Mouse (Mus musculus): ENCODE measurements around the gene Gm4763. TPM values are rescaled to one million over a fixed set of nuclear protein-coding genes. Genes with fewer than 3 reads are reported as not detected.

Gm4763 gene
- not detected in 2 replicates for polyA plus RNA-seq (2012; rRNA removed)

DNA sequence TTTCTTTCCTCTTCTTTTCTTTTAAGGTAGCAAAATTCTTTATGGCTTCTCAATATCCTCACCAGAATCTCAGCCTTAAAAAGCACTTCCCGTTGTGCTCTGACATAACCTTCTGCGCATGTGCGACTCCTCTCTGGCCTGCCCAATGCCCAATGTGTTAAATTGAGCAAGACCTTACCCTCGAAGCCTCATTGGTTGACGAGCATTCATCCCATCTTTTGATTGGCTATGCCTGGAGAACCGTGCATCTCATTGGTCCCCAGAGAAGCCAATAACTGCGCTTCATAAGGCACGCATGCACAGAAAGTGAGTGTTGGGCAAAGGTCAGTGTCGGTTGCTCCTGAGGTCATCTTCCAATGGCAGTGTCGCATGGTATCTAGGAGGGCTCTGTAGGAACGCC is at the start of gene Gm4763:
TSS of gene Gm4763 (minus strand) at position 101 of the 400 bp plus-strand sequence.

DNA sequence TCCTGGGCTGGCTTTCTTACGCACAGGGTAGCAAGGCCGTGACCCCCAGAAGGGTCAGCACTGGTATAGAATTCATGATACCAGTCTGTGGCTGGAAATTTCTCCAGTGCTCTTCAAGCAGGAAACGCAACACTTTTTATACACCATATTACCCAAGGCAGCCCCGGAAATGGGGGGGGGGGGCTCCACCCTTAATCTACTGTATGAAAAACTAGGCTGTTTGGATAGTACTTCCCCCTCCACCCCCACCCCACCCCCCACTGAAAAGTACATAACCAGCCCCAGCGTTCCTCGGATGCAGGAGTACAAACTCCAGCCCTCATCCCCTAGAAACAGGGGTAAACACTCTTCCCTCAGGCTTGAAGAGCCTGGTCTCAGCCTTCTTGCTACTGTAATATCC is 33.5 kb upstream of the Gm4763 start, which contains the start of gene Cd177:
TSS of gene Cd177 (minus strand) at position 101 of the 400 bp plus-strand sequence.

DNA sequence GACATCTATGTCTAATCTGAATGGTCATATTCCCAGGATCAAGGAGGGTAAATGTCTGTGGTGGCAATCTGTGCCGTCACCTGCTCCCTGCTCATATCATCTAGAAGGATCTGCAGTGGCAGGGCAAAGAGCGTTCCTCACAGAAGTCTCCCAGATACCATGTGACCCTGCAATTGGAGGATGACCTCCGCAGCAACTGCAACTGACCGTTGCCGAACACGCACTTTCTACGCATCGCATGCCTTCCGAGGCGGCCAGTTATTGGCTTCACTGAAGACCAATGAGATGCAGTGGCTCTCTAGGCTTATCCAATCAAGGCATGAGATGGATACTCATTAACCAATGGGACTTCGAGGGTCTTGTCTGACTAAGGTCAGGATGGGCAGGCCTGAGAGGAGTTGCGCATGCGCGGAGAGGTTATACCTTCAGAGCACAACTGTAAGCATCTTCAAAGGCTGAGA is 17.8 kb downstream of the Gm4763 start, which contains the start of gene BC049730:
TSS of gene BC049730 (plus strand) at position 411 of the 461 bp plus-strand sequence.

DNA sequence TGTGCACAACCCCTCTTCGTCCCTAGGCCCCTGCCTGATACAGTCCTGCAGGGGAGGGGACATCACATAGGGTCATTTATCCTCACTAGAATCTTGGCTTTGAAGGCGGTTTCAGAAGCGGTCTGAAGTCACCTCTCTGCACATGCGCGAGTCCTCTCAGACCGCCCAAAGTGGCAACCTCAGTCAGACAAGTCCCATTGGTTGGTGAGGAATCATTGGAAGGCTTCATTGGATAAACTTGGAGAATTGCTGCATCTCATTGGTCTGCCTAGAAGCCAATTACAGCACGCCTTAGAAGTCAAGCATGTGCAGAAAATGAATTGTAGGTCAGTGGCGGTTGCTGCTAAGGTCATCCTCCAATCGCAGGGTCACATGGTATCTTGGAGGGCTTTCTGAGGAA is 50.1 kb downstream of the Gm4763 start, which contains the start of gene Tex101:
TSS of gene Tex101 (minus strand) at position 101 of the 400 bp plus-strand sequence.

Other genes with a start within 250 kb of the Gm4763 start
- gene Cadm4, start 244.9 kb downstream of the Gm4763 start, polyA plus RNA-seq (2012; rRNA removed): 219 and 267 TPM in 2 replicates
- gene Zfp428, start 219.9 kb downstream of the Gm4763 start, polyA plus RNA-seq (2012; rRNA removed): 237 and 300 TPM in 2 replicates
- gene AC161166.1, start 214.5 kb downstream of the Gm4763 start, polyA plus RNA-seq (2012; rRNA removed): not detected in 2 replicates
- gene Irgq, start 196.2 kb downstream of the Gm4763 start, polyA plus RNA-seq (2012; rRNA removed): 40.1 and 42.5 TPM in 2 replicates
- 0.15 and 0.32 TPM in 2 replicates for gene Pinlyp, start 180.8 kb downstream of the Gm4763 start, polyA plus RNA-seq (2012; rRNA removed)
- 87.2 and 95.1 TPM in 2 replicates for gene Xrcc1, start 180.6 kb downstream of the Gm4763 start, polyA plus RNA-seq (2012; rRNA removed)
- 15.3 and 15.7 TPM in 2 replicates for gene Ethe1, start 139.4 kb downstream of the Gm4763 start, polyA plus RNA-seq (2012; rRNA removed)
- gene Zfp575, start 139.3 kb downstream of the Gm4763 start, polyA plus RNA-seq (2012; rRNA removed): 4.1 and 5.7 TPM in 2 replicates
- 0.17 and 0.85 TPM in 2 replicates for gene Phldb3, start 116.1 kb downstream of the Gm4763 start, polyA plus RNA-seq (2012; rRNA removed)
- 0.15 and 2.2 TPM in 2 replicates for gene Lypd3, start 90.4 kb downstream of the Gm4763 start, polyA plus RNA-seq (2012; rRNA removed)
- not detected in 2 replicates for gene Tex101, start 50.2 kb downstream of the Gm4763 start, polyA plus RNA-seq (2012; rRNA removed)
- not detected in 2 replicates for gene BC049730, start 17.7 kb downstream of the Gm4763 start, polyA plus RNA-seq (2012; rRNA removed)
- gene Cd177, start 33.4 kb upstream of the Gm4763 start, polyA plus RNA-seq (2012; rRNA removed): 0.20 and 0.22 TPM in 2 replicates
- 0.14 and 0.45 TPM in 2 replicates for gene Ceacam10, start 50.3 kb upstream of the Gm4763 start, polyA plus RNA-seq (2012; rRNA removed)
- gene Gm9844, start 135.3 kb upstream of the Gm4763 start, polyA plus RNA-seq (2012; rRNA removed): 33.7 and 39.2 TPM in 2 replicates
- 0.05 TPM in 1 of 2 replicates, not detected in the other for gene Lypd4, start 143.0 kb upstream of the Gm4763 start, polyA plus RNA-seq (2012; rRNA removed)
- gene Dmrtc2, start 143.1 kb upstream of the Gm4763 start, polyA plus RNA-seq (2012; rRNA removed): 0.08 and 0.16 TPM in 2 replicates
- gene Rps19, start 157.5 kb upstream of the Gm4763 start, polyA plus RNA-seq (2012; rRNA removed): 801 and 813 TPM in 2 replicates
- gene Cd79a, start 170.5 kb upstream of the Gm4763 start, polyA plus RNA-seq (2012; rRNA removed): 0.44 and 0.59 TPM in 2 replicates
- 188 and 209 TPM in 2 replicates for gene Arhgef1, start 176.0 kb upstream of the Gm4763 start, polyA plus RNA-seq (2012; rRNA removed)
- 5.2 and 8.5 TPM in 2 replicates for gene Gm4881, start 217.6 kb upstream of the Gm4763 start, polyA plus RNA-seq (2012; rRNA removed)
- 197 and 219 TPM in 2 replicates for gene Rabac1, start 245.8 kb upstream of the Gm4763 start, polyA plus RNA-seq (2012; rRNA removed)